Mouse (Mus musculus) G1E-ER4 (cell line): ENCODE measurements around the gene Ntn1. TPM values are rescaled to one million over a fixed set of nuclear protein-coding genes. Genes with fewer than 3 reads are reported as not detected.

Source experiments
- GATA1 ChIP-seq: IDR thresholded peaks from one replicate; pipeline ENCODE4 v1.8.0; 2012; ENCODE audit warnings: low read length, inconsistent platforms
- polyA plus RNA-seq: library from polyadenylated mRNA; stranded (reverse); fragments of >175 nt; gene quantifications from 2 replicates; pipeline ENCODE4 v1.2.3, GENCODE M21; 2012

The Ntn1 gene
- polyA plus RNA-seq, 1 experiment = not detected

DNA sequence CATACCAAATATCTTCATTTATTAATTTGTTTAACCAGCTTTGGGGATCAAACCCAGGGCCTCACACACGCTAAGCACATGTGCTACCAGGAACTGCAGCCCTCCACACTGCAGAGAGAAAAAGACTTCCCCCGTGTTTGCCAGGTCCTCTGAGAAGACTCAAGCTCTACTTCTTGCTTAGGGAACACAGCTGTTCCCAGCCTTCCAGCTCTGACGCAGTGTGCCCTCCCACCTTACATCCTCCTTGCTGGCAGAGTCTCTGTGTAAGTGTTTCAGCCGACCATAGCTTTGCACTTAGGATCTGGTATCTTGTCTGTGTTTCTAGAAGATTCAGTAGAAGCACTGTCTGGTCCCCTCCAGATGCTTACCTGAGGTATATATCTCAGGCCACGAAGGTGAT, 209.8 kb downstream of the Ntn1 start:
- no peak for TF ChIP-seq GATA1

DNA sequence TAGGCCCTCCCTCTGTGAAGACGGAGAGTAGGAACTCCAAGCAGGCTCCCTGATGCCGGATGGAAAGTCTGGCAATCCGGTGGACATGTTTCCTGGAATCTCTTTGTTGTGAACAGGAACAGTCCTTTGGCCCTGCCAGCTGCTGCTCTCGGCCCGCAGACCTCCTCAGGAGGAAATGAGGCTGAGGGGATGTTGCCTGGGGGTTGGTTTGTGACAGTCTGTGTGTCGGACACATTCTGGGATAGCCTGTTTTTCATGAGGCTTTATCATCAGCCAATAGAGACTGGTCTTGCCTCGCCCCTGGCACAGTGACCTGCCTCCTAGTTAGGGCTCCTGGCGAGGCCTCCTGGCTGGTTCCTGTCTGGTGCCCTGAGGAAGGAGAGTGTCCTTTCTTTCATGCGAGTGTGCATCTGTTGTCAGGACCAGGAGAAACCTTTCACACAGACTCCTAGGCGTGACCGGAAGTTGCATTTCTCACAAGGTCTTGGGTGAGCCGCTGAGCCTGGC, 211.9 kb downstream of the Ntn1 start:
- TF ChIP-seq GATA1 = no peak

DNA sequence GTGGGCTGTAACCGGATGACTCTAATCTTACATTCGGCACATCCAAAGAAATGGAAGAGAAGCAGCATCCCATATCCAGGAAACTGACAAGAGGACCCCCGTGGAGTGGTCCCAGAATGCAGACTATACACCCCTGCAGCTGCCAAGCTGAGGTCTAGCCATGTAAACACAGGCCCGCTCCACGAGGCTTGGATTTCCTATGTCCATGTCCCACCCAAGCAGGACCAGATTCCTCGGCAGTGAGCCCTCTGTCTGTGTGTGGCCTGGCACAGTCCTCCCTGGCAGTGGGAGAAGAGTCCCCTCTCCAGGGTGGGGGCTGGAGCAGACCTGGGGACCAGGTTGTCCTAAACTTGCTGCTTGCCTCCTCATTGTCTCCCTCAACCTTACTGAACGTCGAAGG, 213.4 kb downstream of the Ntn1 start:
- no peak for TF ChIP-seq GATA1

DNA sequence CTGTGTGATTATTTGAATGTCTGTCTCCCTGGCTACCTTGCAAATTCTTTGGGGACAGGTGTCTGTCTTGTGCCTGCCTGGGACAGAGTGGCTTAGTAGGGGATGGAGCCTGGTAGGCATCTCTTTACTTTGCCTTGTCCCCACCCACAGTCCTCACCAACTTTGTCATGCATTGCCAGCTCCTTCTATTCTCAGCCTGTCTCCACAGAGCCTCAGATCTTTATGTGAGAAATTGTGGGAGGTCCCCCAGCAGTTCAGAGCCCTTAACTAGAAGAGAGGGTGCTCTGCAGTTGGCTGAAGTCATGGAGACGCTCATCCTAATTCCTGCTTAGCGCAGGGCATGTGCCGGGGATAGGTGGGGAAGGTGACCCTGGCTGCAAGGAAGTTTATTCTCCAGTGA, 215.0 kb downstream of the Ntn1 start:
- TF ChIP-seq GATA1 = no peak

DNA sequence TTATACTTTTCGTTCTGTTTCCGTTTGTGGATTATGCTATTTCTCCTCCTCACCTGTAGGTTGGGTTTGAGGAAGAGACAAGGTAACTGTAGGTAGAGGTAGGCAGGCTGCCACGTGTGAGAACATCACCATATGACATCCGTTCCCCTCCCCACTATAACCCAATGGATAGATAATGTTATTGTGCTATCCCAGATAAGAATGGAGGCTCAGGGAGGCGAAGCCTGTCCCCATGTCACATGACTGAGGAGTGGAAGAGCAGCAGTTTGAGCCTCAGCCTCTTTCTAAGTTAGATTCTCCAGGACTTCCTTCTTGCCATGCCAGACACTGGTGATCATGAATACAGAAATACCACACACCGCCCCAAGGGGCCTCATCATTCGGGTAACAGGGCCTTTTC, 223.2 kb downstream of the Ntn1 start:
- TF ChIP-seq GATA1 = no peak

DNA sequence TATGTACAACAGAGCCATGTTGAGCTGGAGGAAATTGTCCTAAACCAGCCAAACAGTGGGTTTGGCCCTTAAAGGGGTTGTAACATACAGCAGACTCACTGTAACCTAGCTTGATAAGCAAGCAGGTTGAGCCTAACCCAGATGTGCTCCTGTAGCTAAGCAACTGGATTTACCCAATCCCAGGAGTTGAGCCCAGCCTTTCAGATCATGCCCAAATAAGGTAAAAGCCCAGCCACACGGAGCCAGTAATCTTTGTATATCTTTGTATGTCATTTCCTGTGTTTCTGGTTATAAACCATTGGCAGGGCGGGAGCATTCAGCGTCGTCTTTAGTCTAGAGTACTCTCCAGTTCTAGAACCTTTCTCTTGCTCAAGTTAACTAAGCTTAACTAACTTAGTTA, 224.1 kb downstream of the Ntn1 start:
- no peak for TF ChIP-seq GATA1

DNA sequence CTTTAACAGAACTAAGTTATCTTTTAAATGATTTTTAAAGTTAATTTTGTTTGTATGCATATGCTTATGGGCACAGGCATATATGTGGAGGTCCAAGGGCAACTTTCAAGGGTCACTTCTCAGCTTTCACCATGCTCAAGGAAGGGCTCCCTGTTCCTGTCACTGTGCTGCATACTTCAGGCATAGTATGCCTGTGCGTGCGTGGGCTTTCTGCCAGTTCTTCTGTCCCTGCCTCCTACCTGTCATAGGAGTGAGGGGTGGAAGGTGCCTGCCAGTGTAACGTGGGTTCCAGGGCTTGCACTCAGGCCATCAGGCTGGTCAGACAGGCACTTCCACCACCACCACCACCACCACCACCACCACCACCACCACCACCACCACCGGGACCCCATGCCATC, 228.0 kb downstream of the Ntn1 start:
- no peak for TF ChIP-seq GATA1

DNA sequence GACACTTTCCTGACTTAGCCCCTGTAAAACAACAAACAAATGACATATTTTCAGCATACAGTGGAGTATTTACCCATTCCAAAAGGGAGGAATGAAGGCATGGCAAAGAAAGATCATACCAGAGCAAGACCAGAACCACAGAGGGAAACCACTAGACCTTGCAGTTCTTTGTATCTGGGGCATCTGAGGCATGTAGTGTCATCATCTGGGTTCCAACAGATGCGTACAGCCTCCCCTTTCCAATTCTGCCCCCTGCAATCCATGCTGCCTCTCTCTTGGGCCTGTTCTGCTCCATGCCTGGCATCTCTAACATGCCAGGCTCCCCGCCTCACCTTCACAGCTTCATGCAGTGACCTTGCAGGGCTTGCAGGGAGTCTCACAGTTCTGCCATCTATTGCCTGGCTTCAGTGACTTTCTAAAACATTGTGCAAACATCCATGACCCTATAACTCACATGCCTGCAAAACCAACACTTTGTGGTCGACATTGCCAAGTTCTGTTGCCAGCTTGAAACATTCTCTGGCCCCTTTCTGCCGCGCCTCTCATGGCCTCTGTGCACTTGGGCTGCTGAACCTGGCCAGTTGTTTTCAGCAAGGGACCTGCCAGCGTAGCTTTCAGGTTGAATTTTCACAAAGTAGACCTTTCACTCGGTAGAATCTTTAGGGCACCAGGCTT, 228.5 kb downstream of the Ntn1 start:
- no peak for TF ChIP-seq GATA1

DNA sequence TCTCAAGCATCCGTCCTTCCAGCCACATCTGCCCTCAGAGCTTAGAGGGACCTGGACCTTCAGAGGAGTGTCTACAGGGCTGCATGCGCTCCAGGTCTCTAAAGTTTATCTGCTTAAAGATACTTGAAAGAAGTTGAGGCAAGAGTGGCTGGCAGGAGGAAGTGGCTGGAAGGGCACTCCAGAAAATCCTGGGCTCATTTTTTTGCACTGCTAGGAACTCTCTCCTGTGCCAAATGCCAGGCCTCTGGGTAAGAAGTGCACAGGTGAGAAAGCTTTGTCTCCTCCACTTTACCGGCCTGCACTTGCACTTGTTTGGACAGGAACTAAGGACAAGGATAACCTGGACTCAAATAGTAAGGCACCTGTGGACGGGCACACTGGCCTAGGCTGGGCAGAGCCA, 232.2 kb downstream of the Ntn1 start:
- no peak for TF ChIP-seq GATA1

DNA sequence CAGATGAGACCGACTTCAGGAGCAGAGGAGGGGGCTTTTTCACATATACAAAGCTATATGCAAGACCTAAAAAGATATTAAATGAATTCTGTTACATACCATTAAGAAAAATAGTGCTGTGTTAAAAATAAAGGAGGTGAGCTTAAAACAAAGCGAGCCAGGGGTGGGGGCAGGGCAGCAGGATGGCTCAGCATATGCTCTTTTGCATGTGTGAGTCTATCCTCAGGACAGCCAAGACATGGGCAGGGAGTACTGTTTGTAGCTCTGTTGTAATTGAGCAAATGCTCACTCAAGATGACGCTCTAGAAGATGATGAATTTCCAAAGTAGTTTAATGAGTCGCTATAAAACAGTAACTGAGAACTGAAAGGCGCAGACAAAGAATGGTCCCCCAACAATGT, 236.2 kb downstream of the Ntn1 start:
- TF ChIP-seq GATA1 = no peak

DNA sequence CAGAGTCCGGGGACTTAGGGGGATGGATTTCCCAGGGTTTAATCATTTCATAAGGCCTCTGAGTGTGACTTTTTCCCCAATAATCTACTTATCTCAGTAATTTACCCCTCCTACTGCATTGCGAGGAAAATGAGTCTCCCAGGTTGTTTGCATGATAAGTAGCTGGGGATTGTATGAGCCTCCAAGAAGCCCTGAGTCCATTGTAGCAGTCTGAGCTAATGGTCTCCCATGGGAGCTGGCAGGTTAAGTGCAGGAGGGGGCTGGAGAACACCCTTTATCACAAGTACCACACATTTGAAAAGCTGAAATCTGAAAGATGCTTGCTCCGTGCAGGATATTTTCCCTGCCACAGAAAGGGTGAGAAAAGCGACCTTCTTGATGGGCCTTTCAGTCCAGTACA, 240.8 kb downstream of the Ntn1 start:
- TF ChIP-seq GATA1 = no peak

Other genes with a start within 250 kb of the Ntn1 start
- not detected in 2 replicates for gene Pik3r5, start 31.3 kb upstream of the Ntn1 start, polyA plus RNA-seq
- gene Pik3r6, start 102.2 kb upstream of the Ntn1 start, polyA plus RNA-seq = not detected in 2 replicates
- gene Mfsd6l, start 155.4 kb upstream of the Ntn1 start, polyA plus RNA-seq = not detected in 2 replicates
- gene Ccdc42, start 186.2 kb upstream of the Ntn1 start, polyA plus RNA-seq = not detected in 2 replicates